Mouse (Mus musculus) layer of hippocampus, adult 18-20 months (tissue): ENCODE measurements at regions not wholly inside any gene's neighbourhood (a gene's known extent, or its start where the extent isn't known, plus 50 kb on each side); places are given as distances from the start of the nearest gene placed in this dataset.

Source experiments
- DNase-seq, 2 experiments: peaks; one replicate each; pipeline ENCODE4 v3.0.0; 2022; ENCODE audit warnings: low spot score in 2 of 2

- no peak for DNase-seq
Observed at GRCm38 (mm10) chr15:36679577-36679976, 328.0 kb downstream of the Zfp706 start.

DNA sequence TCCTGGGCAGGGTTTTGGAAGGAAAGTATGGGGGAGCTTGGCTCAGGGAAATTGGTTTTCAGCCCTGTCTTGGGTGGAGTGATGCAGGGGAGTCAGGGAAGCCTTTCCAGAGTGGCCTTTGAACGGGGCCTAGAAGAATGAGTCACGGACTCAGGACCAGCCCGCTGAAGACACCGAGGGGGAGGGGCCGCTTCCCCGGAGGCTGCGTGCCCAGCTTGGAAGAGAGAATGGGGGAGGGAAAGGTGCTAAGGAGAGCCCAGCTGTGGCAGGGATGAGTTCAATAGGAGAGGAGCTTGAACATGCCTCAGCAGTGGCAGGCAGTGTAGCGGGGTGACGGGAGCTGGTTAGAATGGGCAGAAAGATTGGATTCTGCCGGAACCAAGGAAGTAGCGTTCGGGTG is 337.8 kb downstream of the Zfp706 start:
- DNase-seq: no peak

- no peak for DNase-seq
Observed at GRCm38 (mm10) chr15:36666566-36666965, 341.0 kb downstream of the Zfp706 start.

- DNase-seq: no peak
Observed at GRCm38 (mm10) chr15:36664391-36664790, 343.2 kb downstream of the Zfp706 start.

DNA sequence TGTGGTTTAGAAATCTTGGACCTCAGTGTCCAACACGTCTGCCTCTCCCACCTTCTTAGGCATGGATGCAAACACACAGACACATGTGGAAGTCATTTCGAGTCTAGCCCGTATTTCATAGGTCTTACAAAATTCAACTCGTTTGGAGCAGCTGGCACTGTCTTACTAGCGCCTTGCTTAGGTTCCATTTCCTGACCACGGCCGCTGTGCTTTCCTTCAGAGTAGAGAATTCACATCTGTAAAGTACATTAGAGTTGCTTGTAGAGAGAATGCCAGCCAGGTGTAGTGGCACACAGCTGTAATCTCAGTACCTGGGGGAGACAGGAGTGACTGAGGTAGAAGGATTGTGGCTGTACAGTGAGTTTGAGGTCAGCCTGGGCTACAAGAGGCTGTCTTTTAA is 346.6 kb downstream of the Zfp706 start:
- DNase-seq: no peak
